Mouse (Mus musculus): ENCODE measurements around the gene Rnf220.

- TF ChIP-seq EP300 (IDR thresholded peaks at IDR 0.05), result no peak
- no peak for TF ChIP-seq CTCF (IDR thresholded peaks at IDR 0.05)
These were observed 257.7 kb downstream of the Rnf220 start for GRCm38 (mm10) chr4:117239153-117239552.

Measured in lung, postnatal 0 days (tissue).